Mouse (Mus musculus) telencephalon, adult 2 months (tissue): ENCODE data around the gene Dhdh.

Experiments
- DNase-seq: peaks from one replicate; pipeline ENCODE4 v3.0.0-alpha.2; 2011; ENCODE audit warnings: low read depth, low spot score

The Dhdh gene

GRCm38 (mm10) chr7:45454971-45455370, 33.6 kb downstream of the Dhdh start:
- no peak for DNase-seq

DNA sequence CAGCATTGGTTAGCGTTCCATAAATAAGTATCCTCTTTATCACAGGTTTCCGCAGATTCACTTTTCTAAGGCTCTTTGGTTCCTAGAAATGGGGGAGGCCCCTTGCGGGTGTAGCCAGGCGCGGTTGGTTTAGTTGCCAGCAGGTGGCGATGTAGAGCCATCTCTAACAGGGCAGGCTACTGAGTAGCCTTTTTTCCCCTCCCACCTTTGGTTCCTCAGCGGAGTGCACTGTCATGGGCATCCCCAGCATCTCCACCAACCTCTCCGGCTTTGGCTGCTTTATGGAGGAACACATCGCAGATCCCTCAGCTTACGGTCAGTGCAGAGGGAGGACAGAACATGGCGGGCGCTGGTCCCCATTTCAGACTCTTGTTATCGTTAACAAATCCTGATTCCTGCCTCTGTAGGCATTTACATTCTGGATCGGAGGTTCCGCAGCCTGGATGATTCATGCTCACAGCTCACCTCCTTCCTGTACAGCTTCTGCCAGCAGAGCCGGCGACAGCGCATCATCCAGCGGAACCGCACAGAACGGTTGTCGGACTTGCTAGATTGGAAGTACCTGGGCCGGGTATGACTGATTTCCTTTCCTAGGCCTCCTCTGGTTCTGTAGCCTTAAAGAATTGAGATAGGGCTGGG, 37.1 kb downstream of the Dhdh start:
- DNase-seq, result peak; percentile 72

GRCm38 (mm10) chr7:45449974-45450373, 38.6 kb downstream of the Dhdh start:
- DNase-seq, result no peak

GRCm38 (mm10) chr7:45447325-45447990, 41.1 kb downstream of the Dhdh start:
- no peak for DNase-seq

- DNase-seq, result no peak
These were observed 42.0 kb downstream of the Dhdh start for GRCm38 (mm10) chr7:45446589-45446988.

GRCm38 (mm10) chr7:45443526-45444420, 44.8 kb downstream of the Dhdh start:
- no peak for DNase-seq

GRCm38 (mm10) chr7:45437521-45438276, 50.9 kb downstream of the Dhdh start, which contains the start of gene Ruvbl2:
Gene Ruvbl2, minus strand, starts transcription at chr7:45438096.
- DNase-seq, result no peak

DNA sequence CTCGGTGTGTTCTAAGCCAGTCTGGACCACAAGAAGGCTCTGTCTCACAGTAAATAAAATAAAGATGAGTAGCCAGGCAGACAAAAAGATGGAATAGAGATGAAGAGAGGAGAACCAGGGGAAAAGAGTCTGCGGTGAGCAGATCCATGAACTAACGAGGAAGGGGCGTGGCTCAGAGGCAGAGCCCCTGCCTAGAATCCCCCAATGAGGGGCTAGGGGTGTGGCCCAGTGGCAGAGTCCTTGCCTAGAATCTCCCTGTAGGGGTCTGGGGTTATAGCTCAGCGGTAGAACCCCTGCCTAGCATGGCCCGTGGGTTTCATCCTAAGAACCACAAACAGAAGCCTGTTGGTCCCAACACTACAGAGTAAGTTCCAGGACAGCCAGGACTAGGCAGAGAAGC, 51.6 kb downstream of the Dhdh start:
- DNase-seq, result no peak

GRCm38 (mm10) chr7:45436444-45436843, 52.2 kb downstream of the Dhdh start:
- DNase-seq, result no peak

DNA sequence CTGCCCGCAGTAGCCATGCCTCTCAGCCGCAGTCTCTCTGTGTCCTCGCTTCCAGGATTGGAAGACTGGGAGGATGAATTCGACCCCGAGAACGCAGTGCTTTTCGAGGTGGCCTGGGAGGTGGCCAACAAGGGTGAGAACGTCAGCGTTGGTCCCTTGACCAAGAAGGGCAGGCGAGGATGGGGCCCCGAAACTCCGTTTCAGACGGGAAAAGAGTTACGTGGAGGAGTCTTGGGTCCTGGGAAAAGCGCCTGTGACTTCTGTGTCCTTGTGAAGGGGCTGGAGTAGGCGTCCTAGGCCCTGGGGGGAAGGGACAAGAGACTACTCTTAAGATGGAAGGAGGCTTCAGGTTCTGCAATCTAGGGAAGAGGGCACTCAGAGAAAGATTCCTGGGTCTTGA, 53.6 kb downstream of the Dhdh start:
- DNase-seq, result no peak

DNA sequence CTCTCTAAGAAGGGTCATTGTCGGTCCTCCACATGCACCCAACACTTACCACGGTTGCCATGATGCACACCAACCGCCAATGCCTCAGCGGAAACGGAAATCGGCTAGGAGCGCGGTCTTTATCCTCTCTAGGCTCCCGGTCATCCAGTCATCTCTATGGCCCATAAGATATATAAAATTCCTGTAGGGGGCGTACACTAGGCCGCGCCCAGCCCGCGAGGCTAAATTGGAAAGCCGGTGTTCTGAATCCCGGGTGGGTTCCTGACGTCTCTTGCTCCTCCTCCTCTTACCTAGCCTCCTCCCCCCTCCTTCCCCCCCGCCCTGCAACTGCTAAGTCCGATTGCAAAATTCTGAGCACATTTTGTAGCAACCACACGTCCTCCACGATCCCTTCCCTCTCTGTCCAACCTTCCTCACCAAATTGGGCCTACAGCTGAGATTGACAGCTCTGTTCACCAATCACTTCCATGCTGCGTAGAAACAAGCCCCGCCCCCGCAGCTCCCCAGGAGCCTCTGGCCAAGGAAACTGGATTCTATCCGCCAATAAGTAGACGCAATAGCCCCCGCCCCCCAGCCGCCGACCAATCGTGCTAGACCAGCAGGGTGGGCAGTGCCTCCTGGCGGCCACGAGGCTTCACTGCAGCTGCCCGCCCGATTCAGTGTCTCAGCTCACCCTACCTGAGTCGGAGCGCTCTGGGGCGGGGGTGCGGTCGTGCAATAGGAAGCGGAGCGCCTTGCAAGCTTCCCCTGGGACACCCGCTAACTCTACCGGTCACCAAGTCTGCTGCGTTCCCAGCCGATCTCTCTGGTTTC, 54.2 kb downstream of the Dhdh start, which contains the start of gene Gys1:
TSS of gene Gys1 (plus strand) at position 642 of the 813 bp plus-strand sequence.
- DNase-seq, result peak; percentile 100

- DNase-seq, result no peak
These were observed 54.8 kb downstream of the Dhdh start for GRCm38 (mm10) chr7:45433835-45434202.

- no peak for DNase-seq
These were observed 62.0 kb downstream of the Dhdh start for GRCm38 (mm10) chr7:45426556-45426955.

DNA sequence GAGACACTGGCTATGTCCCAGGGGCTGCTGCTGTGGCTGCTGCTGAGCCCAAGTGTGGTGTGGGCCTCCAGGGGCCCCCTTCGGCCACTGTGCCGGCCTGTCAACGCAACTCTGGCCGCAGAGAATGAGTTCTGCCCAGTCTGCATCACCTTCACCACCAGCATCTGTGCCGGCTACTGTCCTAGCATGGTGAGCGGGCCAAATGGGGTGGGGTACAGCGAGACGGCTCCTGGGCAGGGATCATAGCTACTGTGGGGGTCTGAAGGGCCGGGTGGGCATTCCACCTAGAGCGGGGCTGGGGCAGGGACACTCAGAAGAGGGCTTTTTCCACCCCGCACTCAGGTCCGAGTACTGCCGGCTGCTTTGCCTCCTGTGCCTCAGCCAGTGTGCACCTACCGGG, 67.4 kb downstream of the Dhdh start:
- no peak for DNase-seq
